Mouse (Mus musculus) adrenal gland, adult (tissue): ENCODE results near the gene Phf2.

Experiments
- DNase-seq, 2 experiments: peaks; one replicate each; pipeline ENCODE4 v3.0.0; 2022 to 2023; ENCODE audit warnings: low spot score in 1 of 2; ENCODE audit not compliant: inconsistent age in 2 of 2

The Phf2 gene

DNA sequence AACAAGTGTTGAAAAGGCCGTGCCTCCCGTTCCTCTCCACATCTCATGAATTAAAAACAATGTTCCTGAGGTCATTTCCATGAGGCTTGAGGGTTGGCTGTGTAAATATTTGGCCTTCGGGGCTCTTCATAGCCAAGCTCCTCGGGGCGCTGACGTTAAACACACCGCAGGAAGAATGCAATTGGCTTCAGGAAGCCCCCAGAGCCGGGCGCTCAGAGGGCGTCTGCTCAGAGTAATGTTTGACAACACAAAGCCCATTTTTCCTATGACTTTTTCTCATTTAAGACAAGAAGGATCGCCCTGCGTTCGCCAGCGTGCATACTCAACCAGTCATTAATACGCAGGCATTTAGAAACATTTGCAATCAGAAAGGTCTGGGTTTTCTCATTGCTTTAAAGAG, 114.2 kb downstream of the Phf2 start:
- DNase-seq = no peak
